Mouse (Mus musculus) central nervous system, embryonic 11.5 days (tissue): ENCODE data around the gene Edaradd. TPM values are rescaled to one million over a fixed set of nuclear protein-coding genes. Genes with fewer than 3 reads are reported as not detected.

Source experiments
- polyA plus RNA-seq: library from polyadenylated mRNA; depleted of rRNA; stranded (reverse); fragments of >200 nt; gene quantifications from 2 replicates; pipeline ENCODE4 v1.2.3, GENCODE M21; 2012; rRNA removed

Edaradd gene
- polyA plus RNA-seq = 1.2 and 1.4 TPM in 2 replicates

DNA sequence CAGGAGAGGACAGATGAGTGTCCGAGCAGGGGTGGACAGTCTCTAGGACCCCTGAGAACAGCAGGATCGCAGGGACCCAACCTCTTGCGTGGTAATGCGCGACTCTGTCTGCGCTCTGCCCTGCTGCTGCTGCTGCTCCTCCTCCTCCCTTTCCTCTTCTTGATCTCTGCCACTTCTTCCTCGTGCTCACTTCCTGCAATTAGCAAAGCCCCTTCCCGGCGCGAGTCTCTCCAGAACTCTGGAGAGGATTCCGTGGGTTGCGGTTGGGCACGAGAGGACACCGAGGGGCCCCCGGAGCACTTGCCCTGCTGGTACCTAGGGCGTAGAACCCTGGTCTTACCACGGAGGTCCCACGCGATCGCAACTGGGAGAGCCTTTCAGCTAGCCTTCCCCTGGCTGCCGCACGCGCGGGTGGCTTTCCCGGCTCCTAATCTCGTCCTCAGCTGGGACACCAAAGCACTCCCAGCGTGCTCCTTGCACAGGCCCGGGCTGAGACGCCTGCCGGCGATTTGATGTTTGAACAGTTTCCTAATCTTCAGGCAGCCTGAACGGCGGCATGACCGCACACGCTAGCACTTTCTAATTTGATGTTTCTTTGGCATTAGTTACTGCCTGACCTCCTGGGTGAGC, at the start of gene Edaradd:
Gene Edaradd (minus strand): TSS at position 484 of the 630 bp plus-strand sequence.

GRCm38 (mm10) chr13:12565621-12566390, 45.6 kb upstream of the Edaradd start, which contains the start of gene Ero1lb:
TSS of gene Ero1lb (plus strand) at chr13:12565874.

DNA sequence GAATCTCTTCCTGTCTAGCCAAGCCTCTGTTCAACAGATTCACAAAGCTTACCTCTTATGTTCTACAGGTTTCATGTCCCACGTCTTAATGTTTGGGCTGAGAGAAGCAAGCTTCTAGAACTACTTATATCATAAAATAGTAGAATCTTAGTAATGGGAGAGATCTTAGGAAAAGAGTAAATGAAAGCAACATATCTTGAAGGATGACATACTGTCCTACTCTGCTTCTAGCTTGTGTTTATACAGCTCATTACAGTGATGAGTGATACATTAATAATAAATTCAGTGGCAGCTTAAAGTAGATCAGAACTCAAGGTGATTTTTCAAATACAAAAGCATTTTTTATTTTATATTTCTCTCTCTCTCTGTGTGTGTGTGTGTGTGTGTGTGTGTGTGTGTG, 55.4 kb downstream of the Edaradd start, which contains the start of gene Lgals8:
Gene Lgals8 (minus strand): TSS at position 101 of the 400 bp plus-strand sequence.

Other genes starting within 250 kb of the Edaradd start
- gene Actn2, start 179.7 kb downstream of the Edaradd start, polyA plus RNA-seq = 6.4 and 25.1 TPM in 2 replicates
- gene Heatr1, start 125.4 kb downstream of the Edaradd start, polyA plus RNA-seq = 33.3 and 37.0 TPM in 2 replicates
- gene Lgals8, start 55.5 kb downstream of the Edaradd start, polyA plus RNA-seq = 10.1 and 18.6 TPM in 2 replicates
- 3.4 and 3.8 TPM in 2 replicates for gene Ero1lb, start 45.4 kb upstream of the Edaradd start, polyA plus RNA-seq